Mouse (Mus musculus) intestine, postnatal 0 days (tissue): ENCODE measurements around the gene Cybc1. TPM values are rescaled to one million over a fixed set of nuclear protein-coding genes. Genes with fewer than 3 reads are reported as not detected.

Experiments used
- ATAC-seq: fragments of 200-750 bp; cut with Nextera tagmentation; 2 replicates; pipeline ENCODE4 v1.8.0; 2017; ENCODE audit warnings: mild to moderate bottlenecking, moderate TSS enrichment, moderate library complexity
- H3K27ac ChIP-seq: fragments of 300-500 bp; sonication (generic); 2 replicates; pipeline ENCODE4 v1.5.1; 2014; ENCODE audit warnings: mild to moderate bottlenecking, low read depth, low read length, moderate library complexity
- H3K27me3 ChIP-seq: fragments of 300-500 bp; sonication (generic); replicated peaks from 2 replicates; pipeline ENCODE4 v1.6.1; 2014; ENCODE audit warnings: low read length, mixed read lengths; ENCODE audit not compliant: control insufficient read depth, insufficient read depth
- H3K36me3 ChIP-seq: fragments of 300-500 bp; sonication (generic); 2 replicates; pipeline ENCODE4 v1.6.1; 2014; ENCODE audit warnings: mild to moderate bottlenecking, moderate library complexity; ENCODE audit not compliant: control insufficient read depth, insufficient read depth
- H3K4me1 ChIP-seq: fragments of 300-500 bp; sonication (generic); replicated peaks from 2 replicates; pipeline ENCODE4 v1.6.1; 2014; ENCODE audit warnings: antibody characterized with exemption, low read length, mixed read lengths; ENCODE audit not compliant: control insufficient read depth, insufficient read depth
- H3K4me2 ChIP-seq: fragments of 300-500 bp; sonication (generic); replicated peaks from 2 replicates; pipeline ENCODE4 v1.6.1; 2014; ENCODE audit warnings: low read depth, mild to moderate bottlenecking, moderate library complexity
- H3K4me3 ChIP-seq: fragments of 300-500 bp; sonication (generic); 2 replicates; pipeline ENCODE4 v1.5.1; 2014; ENCODE audit warnings: low read depth, low read length
- H3K9ac ChIP-seq: fragments of 300-500 bp; sonication (generic); 2 replicates; pipeline ENCODE4 v1.6.1; 2014; ENCODE audit warnings: mild to moderate bottlenecking, low read depth, low read length
- H3K9me3 ChIP-seq: fragments of 300-500 bp; sonication (generic); 2 replicates; pipeline ENCODE4 v1.6.1; 2016; ENCODE audit warnings: mixed run types; ENCODE audit not compliant: control insufficient read depth
- CTCF ChIP-seq: sonication (generic); IDR thresholded peaks from 2 replicates; pipeline ENCODE4 v1.5.1; 2016; ENCODE audit warnings: low read depth, mild to moderate bottlenecking, control low read depth, antibody characterized with exemption, moderate library complexity
- WGBS: fragments of 180-500 bp; shearing (Covaris S2); extraction: QIAGEN DNeasy Blood & Tissue Kit; methylation state at CpG from one replicate; pipeline ENCODE4 v1.1.7; 2014; 5-methylcytosine and 5-hydroxymethylcytosine counted together
- polyA plus RNA-seq: library from polyadenylated mRNA; unstranded; fragments of >200 nt; fragmentation: Nextera tagmentation; extraction: Ambion mirVana; gene quantifications from 2 replicates; pipeline ENCODE4 v1.2.1, GENCODE M21; 2015

Gene Cybc1
- polyA plus RNA-seq, result 21.0 and 23.2 TPM in 2 replicates

DNA sequence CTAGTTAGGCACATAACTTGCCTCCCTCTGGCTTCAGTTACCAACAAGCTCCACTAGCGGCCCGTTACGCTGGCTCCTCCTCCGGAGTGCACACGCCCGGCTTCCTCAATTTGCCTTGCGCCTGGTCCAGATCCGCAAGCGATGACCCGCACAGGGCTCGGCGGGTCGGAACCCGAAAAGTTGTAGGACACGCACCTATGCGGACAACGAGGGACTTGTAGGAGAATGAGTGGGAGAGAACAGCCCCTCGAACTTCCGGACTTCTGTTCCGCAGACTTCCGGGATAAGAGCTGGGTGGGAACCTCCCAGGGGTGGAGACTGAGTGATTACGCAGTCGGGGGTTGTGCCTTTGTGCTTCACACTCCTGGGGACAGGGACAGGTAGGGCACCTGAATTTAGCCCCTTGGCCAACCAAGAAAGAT is at the start of gene Cybc1:
Cybc1 (minus strand) TSS at position 305 of the 422 bp plus-strand sequence.
- peak within 1 kb of the TSS; percentile 56 for H3K4me3 ChIP-seq
- peak within 1 kb of the TSS; percentile 88 for H3K4me2 ChIP-seq
- TF ChIP-seq CTCF, result peak; percentile 39; the same call in 1 of the 2 replicates
- peak within 1 kb of the TSS; percentile 53 for H3K9ac ChIP-seq
- peak within 1 kb of the TSS; percentile 54 for H3K27ac ChIP-seq
- WGBS, result under 1% methylated on average over 23 of the region's 23 CpGs
- peaks cover 7% of the 10 kb centered on the region; the same call in 1 of the 2 replicates for H3K4me1 ChIP-seq
- no peaks in the 10 kb centered on the region for H3K27me3 ChIP-seq
- peaks cover 24% of the 10 kb centered on the region for H3K36me3 ChIP-seq
- ATAC-seq, result peak; percentile 87
- H3K9me3 ChIP-seq, result no peaks in the 10 kb centered on the region

DNA sequence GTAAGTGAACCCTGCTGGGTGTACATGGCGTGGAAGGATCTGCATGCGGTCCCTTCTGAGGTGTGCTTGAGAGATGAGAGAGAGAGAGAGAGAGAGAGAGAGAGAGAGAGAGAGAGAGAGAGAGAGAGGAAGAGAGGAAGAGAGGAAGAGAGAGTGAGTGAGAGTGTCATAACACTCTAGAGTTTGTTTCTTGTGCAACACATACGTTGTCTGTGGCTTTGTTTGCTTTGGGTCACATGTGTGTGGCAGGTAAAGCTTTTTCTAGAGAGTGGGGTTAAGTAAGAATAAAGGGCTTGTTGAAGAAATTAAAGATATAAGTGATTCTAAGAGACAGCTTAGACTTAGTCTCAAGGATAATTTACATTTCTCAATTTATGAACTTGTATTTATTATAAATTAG is 48.9 kb upstream of the Cybc1 start:
- Histone ChIP-seq H3K36me3 (peaks cover 3% of the 10 kb centered on the region; the same call in 1 of the 2 replicates), H3K27ac (no peak overlapping the region), H3K4me3 (no peak overlapping the region), H3K27me3 (no peaks in the 10 kb centered on the region), H3K4me2 (no peak overlapping the region), H3K4me1 (no peaks in the 10 kb centered on the region), H3K9ac (no peak overlapping the region), H3K9me3 (no peaks in the 10 kb centered on the region)
- WGBS, result 73% methylated on average over 3 of the region's 3 CpGs
- TF ChIP-seq CTCF, result no peak
- ATAC-seq, result no peak

DNA sequence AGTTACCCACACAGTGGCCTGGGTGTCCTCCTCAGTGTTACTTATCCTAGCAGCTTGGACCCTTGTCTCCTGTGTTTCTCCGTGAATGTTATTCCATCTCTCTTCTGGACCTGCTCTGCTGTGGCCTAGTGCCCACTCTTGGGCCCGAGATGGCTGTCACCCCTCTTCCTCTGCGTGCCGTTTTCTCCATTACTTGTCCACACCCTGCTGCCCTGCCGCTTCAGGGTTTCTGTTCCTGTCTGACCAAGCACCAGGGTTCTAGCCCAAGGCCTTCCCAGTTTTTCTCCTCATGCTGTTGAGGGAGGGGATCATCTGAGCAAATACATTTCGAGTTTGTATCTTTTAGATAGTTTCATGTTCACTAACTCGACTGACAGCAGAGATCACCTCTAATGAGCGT is 48.4 kb upstream of the Cybc1 start:
- Histone ChIP-seq H3K9me3 (no peaks in the 10 kb centered on the region), H3K9ac (no peak overlapping the region), H3K27ac (no peak overlapping the region), H3K4me1 (no peaks in the 10 kb centered on the region), H3K4me3 (no peak overlapping the region), H3K4me2 (no peak overlapping the region), H3K27me3 (no peaks in the 10 kb centered on the region), H3K36me3 (peaks cover 3% of the 10 kb centered on the region; the same call in 1 of the 2 replicates)
- 82% methylated on average over 8 of the region's 8 CpGs for WGBS
- TF ChIP-seq CTCF, result no peak
- no peak for ATAC-seq

DNA sequence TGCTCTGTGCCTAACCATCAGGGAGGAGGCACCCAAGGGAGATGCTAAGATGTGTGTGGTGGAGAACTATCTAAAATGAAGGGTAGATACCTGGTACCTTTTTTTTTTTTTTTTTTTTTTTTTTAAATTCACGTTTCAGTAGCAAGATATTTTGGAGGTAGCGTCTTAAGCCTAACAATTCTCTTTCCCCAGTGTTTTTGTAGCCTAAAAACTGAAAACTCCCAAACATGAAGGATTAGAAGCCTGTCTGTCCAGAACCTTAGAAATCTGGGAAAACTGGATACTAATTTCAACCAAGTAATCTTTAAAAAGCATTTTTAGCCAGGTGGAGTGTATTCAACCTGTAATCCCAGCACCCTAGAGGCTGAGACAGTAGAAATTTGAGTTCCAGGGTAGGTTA is 32.0 kb upstream of the Cybc1 start:
- Histone ChIP-seq H3K27me3 (no peaks in the 10 kb centered on the region), H3K4me3 (peak overlapping the region; percentile 92), H3K9me3 (no peaks in the 10 kb centered on the region), H3K4me2 (peak overlapping the region; percentile 92), H3K36me3 (peaks cover 12% of the 10 kb centered on the region; the same call in 1 of the 2 replicates), H3K4me1 (no peaks in the 10 kb centered on the region), H3K9ac (peak overlapping the region; percentile 94), H3K27ac (no peak overlapping the region)
- WGBS, result 39% methylated on average over 2 of the region's 2 CpGs
- TF ChIP-seq CTCF, result no peak
- ATAC-seq, result no peak

DNA sequence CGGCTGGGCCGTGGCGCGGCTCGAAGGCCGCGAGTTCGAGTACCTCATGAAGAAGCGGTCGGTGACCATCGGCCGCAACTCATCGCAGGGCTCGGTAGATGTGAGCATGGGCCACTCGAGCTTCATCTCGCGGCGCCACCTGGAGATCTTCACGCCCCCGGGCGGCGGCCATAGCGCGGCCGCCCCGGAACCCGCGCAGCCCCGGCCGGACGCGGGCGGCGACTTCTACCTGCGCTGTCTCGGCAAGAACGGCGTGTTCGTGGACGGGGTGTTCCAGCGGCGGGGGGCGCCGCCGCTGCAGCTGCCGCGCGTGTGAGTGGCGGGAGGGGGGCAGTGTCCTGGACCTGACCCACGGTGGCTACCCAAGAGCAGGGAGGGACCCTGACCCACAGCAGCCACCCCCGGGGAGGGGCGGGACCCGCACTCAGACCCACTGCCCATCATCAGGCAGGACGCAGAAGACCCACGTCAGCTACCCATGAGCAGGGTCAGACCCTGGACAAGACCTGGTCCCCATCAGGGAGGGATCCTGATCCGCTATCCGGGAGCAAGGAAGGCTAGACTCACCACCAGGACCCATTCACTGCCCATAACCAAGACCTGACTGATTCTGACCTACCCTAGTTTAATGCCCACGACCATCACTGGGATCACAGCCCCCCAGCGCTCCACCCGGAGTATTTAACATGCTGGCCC is 31.2 kb upstream of the Cybc1 start:
- Histone ChIP-seq H3K36me3 (peaks cover 13% of the 10 kb centered on the region), H3K27me3 (no peaks in the 10 kb centered on the region), H3K9ac (peak overlapping the region; percentile 94), H3K9me3 (no peaks in the 10 kb centered on the region), H3K4me3 (peak overlapping the region; percentile 92), H3K4me1 (no peaks in the 10 kb centered on the region), H3K27ac (peak overlapping the region; percentile 87), H3K4me2 (peak overlapping the region; percentile 92)
- no peak for TF ChIP-seq CTCF
- 1% methylated on average over 48 of the region's 60 CpGs for WGBS
- ATAC-seq, result peak; percentile 25; the same call in 1 of the 2 replicates

DNA sequence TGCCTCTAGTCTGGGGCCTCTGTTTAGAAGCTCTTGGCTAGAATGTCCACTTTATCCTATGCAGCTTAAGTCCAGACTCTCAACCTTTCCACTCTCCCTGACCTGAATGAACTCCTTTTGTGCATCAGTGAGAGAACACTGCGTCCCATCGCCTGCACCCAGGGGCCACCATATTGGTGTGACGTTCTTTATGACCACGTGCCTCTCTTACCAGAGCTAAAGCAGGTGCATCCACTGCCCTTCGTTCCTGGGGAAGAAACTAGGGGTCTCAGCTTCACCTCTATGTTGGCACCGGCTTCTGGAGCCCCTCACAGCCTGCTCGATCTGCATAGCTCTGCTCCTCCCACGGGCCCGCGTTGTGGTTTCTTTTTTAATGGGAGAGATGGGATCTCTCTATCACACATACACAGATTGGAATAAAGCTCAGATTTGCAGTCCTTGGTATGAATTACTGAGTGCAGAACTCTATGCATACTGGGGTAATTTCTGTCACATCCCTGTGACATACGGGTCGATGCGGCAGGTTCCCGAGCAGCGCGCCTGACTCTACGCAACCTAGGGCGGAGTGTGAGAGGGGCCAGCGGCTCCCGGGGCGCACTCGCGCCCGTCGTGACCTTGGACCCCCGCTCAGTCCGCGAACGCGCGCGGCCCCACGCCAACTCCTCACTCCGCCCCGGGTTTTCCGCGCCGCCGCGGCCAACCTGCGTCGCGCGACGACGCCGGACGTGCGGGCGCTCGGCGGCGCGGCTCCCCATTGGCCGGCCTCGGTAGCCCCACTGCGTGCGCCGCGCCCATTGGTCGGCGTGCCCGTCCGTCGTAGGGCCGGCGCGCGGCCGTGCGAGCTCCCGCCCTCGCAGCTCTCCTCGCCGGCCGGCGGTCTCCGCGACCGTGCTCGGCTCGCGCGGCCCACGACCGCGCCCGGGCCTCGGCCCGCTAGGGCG is 30.3 kb upstream of the Cybc1 start, which contains the start of gene Foxk2:
Foxk2 (plus strand) TSS at position 831 of the 941 bp plus-strand sequence.
- Histone ChIP-seq H3K4me3 (peak within 1 kb of the TSS; percentile 92), H3K9ac (peak within 1 kb of the TSS; percentile 94), H3K27me3 (no peaks in the 10 kb centered on the region), H3K4me1 (no peaks in the 10 kb centered on the region), H3K9me3 (no peaks in the 10 kb centered on the region), H3K36me3 (peaks cover 20% of the 10 kb centered on the region), H3K27ac (peak within 1 kb of the TSS; percentile 87), H3K4me2 (peak within 1 kb of the TSS; percentile 92)
- WGBS, result under 1% methylated on average over 90 of the region's 91 CpGs
- peak; percentile 99 for ATAC-seq
- no peak for TF ChIP-seq CTCF
